Mouse (Mus musculus) erythroid progenitor cell, adult 5-6 weeks (primary cell): ENCODE data around the gene Rbpj. TPM values are rescaled to one million over a fixed set of nuclear protein-coding genes. Genes with fewer than 3 reads are reported as not detected.
"Not testable (repeated sequence)": the region's sequence is repeated elsewhere in the genome, so short reads cannot be mapped to it uniquely, and the experiment has no call there.

Experiments used
- ATAC-seq: replicated peaks from 2 replicates; pipeline ENCODE4 v1.8.0; 2016; ENCODE audit warnings: moderate number of reproducible peaks, mild to moderate bottlenecking, moderate TSS enrichment, inconsistent platforms; ENCODE audit not compliant: poor library complexity, low FRiP score, severe bottlenecking
- total RNA-seq, 2 experiments: library from RNA; stranded (forward) in 1 of 2; stranded (reverse) in 1 of 2; fragments of 150-400 nt in 1 of 2; fragments of 186-747, 209-891 nt in 1 of 2; gene quantifications; 2 replicates each; pipeline versions ENCODE4 v1.2.3 to v1.2.4; 2015 to 2017; ENCODE audit warnings: low replicate concordance in 2 of 2

The Rbpj gene
- total RNA-seq, 2 experiments from 2014 or later: 25.9 to 28.5 TPM

DNA sequence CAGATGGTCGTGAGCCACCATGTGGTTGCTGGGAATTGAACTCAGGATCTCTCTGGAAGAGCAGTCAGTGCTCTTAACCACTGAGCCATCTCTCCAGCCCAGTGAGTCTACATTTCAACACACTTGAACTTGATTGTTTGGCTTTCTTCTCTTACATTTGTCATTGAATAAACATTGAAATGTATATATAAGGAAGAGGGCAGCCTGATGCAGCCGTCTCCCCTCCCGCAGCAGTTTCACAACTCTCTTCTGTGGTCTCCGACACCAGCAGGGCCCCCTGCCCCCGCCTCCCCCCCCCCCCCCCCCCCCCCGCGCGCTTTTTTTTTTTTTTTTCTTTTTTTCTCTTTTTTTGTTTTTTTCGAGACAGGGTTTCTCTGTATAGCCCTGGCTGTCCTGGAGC is 180.7 kb downstream of the Rbpj start:
- ATAC-seq: no peak

DNA sequence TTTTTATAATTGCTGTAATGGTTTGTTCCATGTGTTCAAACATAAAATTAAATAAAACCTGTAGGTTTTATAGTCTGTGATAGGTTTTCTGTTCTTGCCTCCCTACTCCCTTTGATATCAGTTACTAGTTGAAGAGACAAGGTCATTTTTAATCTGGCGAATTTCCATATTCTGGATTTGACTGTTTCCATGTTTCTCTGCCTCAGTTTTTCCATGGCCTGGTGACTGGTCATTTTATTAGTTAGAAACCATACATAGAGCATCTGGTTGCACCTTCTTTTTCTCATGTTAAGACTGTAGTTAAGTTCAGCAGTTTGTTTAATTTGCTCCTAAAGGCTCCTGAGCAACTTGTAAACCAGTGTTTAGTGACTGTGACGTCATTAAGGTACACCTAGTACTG is 181.4 kb downstream of the Rbpj start:
- ATAC-seq: no peak

DNA sequence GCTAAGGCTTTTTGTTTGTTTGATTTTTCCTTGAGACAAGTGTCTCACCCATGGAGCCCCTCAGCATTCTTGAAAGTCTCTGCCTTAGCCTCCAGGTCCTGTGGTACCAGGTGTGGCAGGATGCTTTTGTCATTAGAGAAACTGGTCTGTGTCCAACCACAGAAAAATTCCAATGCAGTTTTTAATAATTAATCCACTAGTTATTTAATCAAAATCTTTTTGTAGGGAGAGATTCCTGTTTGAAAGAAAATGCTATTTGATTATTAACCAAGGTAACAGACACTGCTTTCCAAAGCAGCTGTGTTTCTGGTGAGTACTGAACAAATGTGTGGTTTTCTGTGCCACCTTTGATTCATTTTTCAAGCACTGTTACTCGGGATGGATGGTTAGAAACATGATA is 190.6 kb downstream of the Rbpj start:
- ATAC-seq: no peak

DNA sequence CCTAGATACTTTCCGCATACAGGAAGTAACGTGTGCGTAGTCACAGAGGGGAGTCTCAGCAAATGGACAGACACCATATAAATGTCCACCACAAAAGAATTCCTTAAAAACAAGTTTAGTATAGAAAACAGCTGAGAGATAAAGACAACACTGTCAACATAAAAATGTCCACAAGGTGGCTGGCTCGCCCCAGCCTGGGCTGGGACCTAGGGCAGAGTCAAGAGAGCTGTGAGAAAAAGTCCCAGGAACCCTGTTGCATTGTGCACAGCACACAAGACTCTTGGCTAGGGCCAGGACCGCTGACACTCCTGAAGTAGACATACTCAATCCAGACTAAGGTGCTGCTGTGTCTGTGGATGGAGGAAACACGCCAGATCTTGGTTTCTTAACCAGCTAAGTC is 192.0 kb downstream of the Rbpj start:
- no peak for ATAC-seq

DNA sequence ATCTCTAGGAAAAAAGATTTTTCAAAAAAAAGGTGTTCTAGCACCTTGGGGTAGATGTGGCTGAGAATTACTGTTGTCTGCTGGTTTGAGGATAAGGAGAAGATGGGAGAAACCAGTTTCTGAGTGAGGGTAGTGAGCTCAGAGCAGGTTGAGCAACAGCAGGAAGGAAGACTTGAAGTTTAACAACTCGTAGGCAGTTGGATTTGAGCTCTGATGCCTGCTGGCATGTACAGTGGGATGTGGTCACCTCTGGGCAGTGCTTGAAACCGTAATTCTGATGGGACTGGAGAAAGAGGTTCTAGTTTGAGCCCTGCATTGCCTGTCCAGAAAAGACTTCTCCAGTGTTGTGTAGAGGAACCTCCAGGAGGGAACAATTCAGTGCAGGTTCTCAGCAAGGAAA is 195.6 kb downstream of the Rbpj start:
- ATAC-seq: no peak

DNA sequence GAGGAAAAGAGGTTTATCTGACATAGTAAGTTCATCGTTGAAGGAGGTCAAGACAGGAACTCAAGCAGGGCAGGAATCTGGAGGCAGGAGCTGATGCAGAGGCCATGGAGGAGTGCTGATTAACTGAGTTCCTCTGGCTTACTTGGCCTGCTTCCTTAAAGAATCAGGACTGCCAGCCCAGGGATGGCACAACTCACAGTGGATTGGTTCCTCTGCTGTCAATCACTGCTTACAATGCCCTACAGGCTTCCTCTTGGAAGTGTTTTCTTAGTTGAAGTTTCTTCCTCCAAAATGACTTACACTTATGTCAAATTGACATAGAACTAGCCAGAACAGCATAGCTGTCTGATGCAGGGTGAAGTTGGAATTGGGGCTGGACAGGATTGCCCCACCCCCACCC is 196.5 kb downstream of the Rbpj start:
- ATAC-seq: no peak

DNA sequence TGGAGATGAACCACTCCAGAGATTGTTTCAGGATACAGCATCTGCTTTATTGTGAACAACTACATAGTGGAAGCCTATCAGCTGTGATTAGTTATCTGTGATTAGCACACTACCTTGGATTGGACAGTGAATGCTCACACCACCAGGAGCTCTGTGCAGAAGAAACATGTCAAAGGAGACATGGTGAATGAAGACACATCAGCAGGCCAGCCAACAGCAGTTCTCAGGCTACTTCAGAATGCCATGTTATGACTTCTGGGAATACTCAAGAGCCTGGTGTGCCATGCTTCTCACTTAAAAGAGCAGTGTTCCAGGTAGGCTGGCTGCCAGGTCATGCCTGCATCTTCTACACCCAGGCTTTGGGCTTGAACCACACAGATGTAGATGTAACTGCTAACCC is 197.7 kb downstream of the Rbpj start:
- no peak for ATAC-seq

DNA sequence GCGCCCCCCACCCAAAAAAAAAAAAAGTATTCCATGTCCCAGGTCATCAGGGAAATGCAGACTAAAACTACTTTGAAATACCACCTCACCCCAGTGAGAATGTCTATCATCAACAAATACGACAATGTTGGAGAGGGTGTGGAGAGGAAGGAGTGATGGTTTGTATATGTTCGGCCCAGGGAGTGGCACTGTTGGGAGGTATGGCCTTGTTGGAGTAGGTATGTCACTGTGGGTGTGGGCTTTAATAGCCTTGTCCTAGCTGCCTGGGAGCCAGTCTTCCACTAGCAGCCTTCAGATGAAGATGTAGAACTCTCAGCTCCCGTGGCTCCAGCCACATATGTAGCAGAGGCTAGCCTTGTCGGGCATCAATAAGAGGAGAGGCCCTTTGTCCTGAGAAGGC is 202.1 kb downstream of the Rbpj start:
- ATAC-seq: no peak

DNA sequence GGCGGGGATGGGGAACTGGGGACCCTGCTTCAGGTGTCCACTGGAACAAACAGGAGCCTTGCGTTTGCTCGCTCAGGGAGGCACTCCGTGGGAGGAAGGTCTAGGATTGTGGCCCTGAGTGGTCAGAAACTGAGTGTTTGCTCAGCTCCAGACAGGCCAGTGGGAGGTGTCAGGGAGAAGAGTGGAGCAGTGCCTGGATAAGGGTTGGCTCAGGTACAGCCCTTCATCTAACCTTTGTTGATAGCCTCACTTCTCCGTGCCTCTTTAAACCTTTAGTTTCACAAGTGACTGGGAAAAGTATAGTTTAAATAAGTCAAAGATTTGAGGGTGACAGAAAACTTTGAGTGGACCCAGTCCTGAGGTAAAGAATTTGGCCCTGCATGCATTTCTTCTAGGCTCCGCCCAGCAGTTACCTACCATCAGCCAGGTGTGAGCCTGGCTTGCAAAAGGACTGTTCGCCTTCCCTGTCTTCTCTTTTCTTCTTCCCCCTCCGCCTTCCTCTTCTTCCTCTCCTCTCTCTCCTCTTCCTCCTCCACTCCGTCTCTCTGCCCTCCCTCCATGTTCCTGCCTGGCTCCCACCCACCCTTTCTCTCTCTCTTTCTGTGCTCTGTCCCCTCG is 204.5 kb downstream of the Rbpj start:
- ATAC-seq: no peak

DNA sequence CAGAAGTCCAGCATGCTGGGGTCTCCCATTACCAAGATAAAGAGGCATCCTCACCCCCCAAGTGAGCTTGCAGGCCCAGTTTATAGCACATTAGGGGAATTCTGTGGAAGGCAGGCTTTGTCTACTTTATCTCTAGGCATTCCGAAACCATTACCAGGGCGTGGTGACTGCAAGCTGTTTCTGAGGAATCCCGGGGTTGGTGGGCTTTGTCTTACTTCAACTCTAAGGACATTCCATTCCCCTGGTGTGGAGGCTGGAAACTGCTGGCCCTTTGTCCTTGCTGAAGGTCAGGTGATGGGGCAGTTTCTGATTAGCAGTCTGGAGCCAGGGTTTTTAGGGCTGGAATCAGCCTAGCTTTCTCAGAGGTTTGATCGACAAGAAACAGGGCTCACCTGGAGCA is 205.6 kb downstream of the Rbpj start:
- ATAC-seq: no peak

DNA sequence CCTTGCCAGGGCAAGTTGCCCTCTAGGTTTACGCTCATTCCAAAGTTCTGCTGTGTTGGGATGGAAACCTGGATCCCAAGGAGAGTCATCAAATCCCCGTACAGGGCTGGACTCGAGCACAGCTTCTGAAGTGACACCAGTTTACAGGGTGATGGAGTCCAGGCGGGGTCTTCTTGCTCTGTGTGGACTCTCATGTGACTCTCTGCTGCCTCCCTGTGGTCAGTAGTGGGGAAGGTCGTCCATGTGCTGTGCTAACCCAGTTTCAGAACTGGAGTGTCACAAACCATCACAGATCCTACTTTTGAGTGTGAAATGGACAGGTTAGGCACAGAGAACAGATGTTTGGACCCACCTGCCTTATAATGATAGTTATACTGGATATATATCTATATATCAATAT is 206.4 kb downstream of the Rbpj start:
- no peak for ATAC-seq

DNA sequence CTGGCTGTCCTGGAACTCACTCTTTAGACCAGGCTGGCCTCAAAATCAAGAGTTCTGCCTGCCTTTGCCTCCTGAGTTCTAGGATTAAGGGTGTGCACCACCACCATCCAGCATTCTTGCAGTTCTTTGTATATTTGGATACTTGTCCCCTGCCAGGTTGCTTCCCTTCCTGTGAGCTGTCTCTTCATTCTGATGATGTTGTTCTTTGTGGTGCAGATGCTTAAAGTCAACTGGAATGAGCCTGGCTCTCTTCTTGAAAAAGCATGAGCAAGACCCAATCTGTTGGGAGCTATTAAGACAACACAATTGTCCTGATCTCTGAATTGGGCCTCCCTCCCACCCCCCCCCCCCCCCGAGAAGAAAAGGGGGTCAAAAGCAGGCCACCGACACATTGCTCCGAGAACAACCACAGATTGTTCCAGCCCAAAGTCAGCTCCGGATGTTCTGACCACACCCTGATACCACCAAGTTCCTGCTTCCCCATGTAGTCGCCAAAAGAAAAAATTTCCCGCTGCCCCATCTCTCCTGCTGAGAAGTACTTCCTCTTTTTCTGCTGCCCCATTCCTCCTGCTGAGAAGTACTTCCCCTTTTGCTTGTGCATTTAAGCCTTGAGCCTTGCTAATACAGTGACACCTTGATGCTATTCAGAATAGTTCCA is 207.7 kb downstream of the Rbpj start:
- ATAC-seq: not testable (repeated sequence)

DNA sequence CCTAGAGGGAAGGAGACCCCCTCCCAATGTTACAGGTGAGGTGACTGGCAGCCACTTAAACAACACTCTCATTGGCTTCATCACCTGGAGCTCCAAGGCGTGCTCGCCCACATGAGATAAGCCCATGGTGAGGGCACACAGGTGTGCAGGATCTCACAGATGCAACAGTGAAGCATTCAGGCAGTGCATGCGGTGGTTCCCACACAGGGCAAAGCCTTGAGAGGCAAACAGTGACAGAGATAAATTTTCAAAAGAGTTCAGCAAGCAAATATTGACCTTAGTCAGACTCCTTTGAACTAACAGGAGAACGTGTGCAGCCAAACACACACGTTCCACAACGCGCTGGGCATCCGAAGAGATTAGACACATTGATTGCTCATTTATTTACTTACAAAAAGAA is 210.7 kb downstream of the Rbpj start:
- no peak for ATAC-seq

DNA sequence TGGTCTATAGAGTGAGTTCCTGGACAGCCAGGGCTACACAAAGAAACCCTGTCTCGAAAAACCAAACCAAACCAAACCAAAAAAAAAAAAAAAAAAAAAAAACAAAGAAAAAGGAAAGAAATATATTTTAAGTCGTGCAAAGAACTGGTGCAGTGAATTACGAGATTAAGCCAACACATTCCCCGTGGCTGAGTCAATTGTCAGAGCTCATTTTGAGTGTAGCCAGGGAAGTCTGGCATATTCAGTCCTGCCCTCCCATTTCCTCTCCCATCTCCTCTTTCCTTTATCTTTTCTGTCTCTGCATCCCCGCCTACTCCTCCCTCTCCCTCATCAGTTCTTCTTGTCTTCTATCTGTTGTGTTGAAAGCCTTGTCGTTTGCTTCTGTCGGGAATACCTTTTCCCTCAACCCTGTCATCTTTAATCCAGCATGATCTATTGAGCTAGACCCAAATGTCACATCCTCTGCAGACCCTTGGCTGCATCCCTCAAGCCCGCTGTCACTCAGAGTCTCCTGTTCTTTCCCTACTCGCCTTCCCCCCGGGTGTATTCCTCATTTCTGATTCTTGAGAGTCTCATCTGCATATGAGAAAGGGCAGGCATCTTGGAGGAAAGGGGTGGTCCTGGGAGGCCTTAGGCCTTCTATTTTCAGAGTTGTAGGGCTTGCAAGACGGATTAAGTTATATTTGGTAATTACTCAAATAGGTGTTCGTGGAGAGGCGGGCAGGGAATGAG is 212.2 kb downstream of the Rbpj start:
- no peak for ATAC-seq

DNA sequence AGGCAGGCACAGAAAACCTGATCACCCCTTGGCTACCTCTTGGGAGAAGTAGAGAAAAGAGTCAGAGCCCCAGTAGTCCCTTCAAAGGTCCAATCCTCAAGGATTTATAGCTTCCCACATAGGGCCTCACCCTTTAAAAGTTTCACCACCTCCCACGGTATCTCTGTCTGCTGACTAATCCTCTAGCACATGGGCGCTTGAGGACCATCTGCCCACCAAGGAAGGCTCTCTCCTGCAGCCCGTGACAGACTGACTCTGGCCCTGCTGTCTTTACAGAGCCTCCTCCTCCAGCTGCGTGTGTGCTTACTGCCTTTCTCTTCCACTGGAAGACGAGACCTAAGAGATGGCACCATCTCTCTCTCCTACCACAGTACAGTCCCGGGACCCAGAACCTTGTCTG is 213.7 kb downstream of the Rbpj start:
- ATAC-seq: no peak

DNA sequence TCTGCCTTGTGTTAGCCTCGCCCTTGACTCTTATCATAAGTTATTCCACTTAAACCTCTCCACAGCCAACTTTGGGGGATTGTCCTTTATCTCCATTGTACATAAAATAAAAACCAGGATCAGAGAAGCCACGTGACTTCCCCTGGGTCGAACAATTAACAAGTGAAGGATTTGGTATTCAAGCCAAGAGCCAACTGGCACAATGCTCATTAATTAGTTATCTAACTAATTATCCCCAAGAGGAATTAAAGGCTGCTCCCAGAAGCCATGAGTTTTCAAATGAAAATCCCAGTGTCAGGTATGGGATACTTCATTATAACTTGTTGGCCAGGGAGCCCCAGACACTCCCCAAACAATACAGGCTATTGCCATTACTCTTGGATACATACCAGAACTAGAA is 218.0 kb downstream of the Rbpj start:
- no peak for ATAC-seq

DNA sequence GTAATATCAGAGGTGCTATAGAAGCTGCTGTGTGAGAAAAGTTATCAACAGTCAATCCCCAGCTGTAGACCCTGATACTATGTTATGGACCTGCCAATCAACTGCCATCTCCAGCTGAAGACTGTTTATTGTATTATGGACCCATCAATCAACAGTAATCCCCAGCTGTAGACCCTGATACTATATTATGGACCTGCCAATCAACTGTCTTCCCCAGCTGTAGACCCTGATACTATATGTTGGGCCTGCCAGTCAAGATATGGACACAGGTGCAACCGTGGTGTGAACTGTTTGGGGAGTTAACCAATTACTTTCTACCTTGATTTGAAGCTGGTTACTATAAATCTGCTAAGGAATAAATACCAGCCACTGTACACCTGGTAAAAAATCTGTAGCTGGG is 218.5 kb downstream of the Rbpj start:
- no peak for ATAC-seq

DNA sequence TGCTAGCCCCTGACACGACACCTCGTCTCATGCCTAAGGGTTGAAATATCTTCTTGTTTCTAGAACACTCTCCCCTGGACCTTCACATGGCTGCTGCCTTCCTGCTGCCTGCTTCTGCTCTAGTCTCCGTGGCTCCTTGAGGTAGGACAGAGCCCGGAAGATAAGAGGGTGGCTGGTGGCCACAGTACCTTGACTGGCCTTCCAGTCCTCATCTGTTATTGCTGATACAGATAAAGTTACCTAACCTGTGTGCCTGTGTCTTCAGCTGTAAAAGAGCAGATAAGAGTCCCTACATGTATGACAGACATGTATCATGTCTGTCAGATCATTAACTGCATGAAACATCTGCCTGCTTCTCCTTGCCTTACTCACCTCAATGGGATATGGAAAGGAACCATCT is 219.7 kb downstream of the Rbpj start:
- ATAC-seq: no peak

DNA sequence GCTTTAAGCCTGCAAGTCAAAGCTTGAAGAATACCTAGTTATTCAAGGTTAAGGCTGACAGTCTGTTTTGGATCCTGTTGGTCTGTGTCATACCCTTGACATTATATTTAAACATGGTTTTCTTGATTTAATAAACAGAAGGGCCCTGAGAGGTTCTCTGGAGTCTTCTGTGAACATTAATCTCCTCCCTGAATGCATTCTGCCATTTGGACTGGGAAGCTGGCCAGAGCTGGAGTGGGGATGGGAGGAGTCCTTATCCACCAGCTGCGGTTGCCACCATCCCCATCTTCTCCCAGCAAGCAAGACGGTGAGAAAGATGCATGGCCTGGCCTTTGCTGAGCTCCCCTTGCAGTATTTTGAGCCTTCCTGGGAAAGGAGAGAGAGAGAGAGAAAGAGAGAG is 220.4 kb downstream of the Rbpj start:
- ATAC-seq: no peak

DNA sequence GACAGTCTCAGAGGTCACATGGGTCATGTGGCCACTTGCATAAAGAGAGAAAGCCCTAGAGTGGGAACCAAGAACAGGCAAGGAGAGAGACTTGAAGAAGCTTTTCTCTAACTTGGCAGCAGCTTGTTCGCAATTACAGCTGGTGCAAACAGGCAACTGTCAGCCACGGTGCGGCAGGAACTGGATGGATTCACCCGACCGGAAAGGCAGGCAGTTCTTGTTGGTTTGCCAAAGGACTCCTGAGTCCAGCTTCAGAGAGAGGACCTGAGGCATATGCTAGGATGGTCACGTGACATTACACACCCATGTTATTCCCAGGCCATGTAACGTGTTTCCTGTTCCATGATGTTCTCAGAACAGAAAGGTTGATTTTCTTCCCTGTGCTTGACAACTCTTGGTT is 222.4 kb downstream of the Rbpj start:
- ATAC-seq: no peak

DNA sequence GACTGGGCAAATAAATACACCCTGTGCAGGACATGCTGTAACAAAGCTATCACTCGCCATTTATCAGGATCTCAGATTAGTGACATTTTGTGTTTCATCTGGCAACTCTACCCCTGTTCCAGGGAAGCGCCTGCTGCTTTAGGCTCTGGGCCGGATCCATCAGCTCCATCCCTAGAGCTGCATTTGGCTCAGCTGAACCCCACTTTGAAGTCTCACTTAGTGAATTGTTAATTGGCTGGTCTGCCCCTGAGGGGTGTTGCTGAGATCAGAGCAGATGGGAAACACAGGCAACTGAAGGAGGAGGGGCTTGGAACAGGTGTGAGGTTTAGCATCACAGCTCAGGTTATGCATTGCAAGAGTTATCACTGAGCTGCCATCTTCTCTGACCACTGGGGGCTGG is 225.6 kb downstream of the Rbpj start:
- ATAC-seq: no peak
